Mouse (Mus musculus) olfactory bulb, adult 2 months (tissue): Measurements from ENCODE around the gene Bmp8a.

ENCODE experiments used
- CTCF ChIP-seq: fragments of 200-500 bp; IDR thresholded peaks from 2 replicates; pipeline ENCODE4 v1.5.1; 2012; ENCODE audit warnings: low read depth, mild to moderate bottlenecking, low read length, moderate library complexity; ENCODE audit not compliant: insufficient read depth
- POLR2A ChIP-seq: fragments of 200-500 bp; IDR thresholded peaks from 2 replicates; pipeline ENCODE4 v1.6.1; 2012; ENCODE audit warnings: mild to moderate bottlenecking, low read depth, low read length, moderate library complexity; ENCODE audit not compliant: insufficient read depth

DNA sequence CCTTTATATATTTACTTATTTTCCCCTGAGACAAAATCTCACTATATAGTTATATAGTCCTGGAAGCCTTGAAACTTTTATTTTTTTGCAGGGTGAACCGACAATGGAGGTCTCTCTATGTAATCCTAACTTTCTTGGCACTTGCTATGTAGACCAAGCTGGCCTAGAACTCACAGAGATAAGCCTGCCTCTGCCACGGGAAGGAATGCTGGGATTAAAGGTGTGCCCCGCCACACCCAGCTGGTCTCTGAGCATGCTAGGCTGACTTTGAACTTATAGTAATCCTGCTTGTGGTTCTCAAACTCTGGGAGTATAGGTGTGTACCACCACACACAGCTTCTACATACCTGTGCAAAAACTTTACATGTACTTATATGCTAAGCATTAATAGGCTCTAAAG lies 62.9 kb downstream of the Bmp8a start:
- TF ChIP-seq CTCF (no peak), POLR2A (no peak)
